Mouse (Mus musculus): ENCODE data around the gene Iglon5. TPM values are rescaled to one million over a fixed set of nuclear protein-coding genes. Genes with fewer than 3 reads are reported as not detected.

The Iglon5 gene
- total RNA-seq, 2 experiments from 2014 or later, result 27.3 to 28.1 TPM

GRCm38 (mm10) chr7:43470373-43470772 is 19.5 kb downstream of the Iglon5 start:
- DNase-seq (ENCODE audit: low spot score in 2 of 2), result no peak
- intact Hi-C loops (cut with DNase I), result no loop called here

- peak; percentile 69 to 76 for DNase-seq (ENCODE audit: low spot score in 2 of 2)
- intact Hi-C loops (cut with DNase I), result loop anchor here (10.0 kb wide), 2 partner anchors 119 to 181 kb away; no protein-coding TSS in a partner anchor
These were observed 23.7 kb downstream of the Iglon5 start for GRCm38 (mm10) chr7:43466099-43466694.

GRCm38 (mm10) chr7:43465344-43466098 is 24.4 kb downstream of the Iglon5 start:
- peak; percentile 64 to 73 for DNase-seq (ENCODE audit: low spot score in 2 of 2)
- intact Hi-C loops (cut with DNase I), result loop anchor here (10.0 kb wide), 2 partner anchors 119 to 181 kb away; no protein-coding TSS in a partner anchor

- no peak for DNase-seq (ENCODE audit: low spot score in 2 of 2)
- intact Hi-C loops (cut with DNase I), result loop anchor here (10.0 kb wide), 2 partner anchors 120 to 180 kb away; no protein-coding TSS in a partner anchor
These were observed 25.0 kb downstream of the Iglon5 start for GRCm38 (mm10) chr7:43464864-43465343.

GRCm38 (mm10) chr7:43463976-43464375 is 25.9 kb downstream of the Iglon5 start:
- intact Hi-C loops (cut with DNase I), result loop anchor here (10.0 kb wide), 2 partner anchors 121 to 179 kb away; no protein-coding TSS in a partner anchor
- no peak for DNase-seq (ENCODE audit: low spot score in 2 of 2)

- no peak for DNase-seq (ENCODE audit: low spot score in 2 of 2)
- intact Hi-C loops (cut with DNase I), result loop anchor here (10.0 kb wide), 2 partner anchors 122 to 178 kb away; no protein-coding TSS in a partner anchor
These were observed 27.0 kb downstream of the Iglon5 start, which contains the start of gene Vsig10l for GRCm38 (mm10) chr7:43462851-43463250. Vsig10l (plus strand) TSS chr7:43463151.

GRCm38 (mm10) chr7:43454371-43454770 is 35.5 kb downstream of the Iglon5 start:
- intact Hi-C loops (cut with DNase I), result no loop called here
- DNase-seq (ENCODE audit: low spot score in 2 of 2), result no peak

GRCm38 (mm10) chr7:43453599-43454355 is 36.1 kb downstream of the Iglon5 start:
- DNase-seq (ENCODE audit: low spot score in 2 of 2), result no peak
- intact Hi-C loops (cut with DNase I), result no loop called here

- DNase-seq (ENCODE audit: low spot score in 2 of 2), result no peak
- intact Hi-C loops (cut with DNase I), result no loop called here
These were observed 37.3 kb downstream of the Iglon5 start for GRCm38 (mm10) chr7:43452609-43453008.

- intact Hi-C loops (cut with DNase I), result no loop called here
- no peak for DNase-seq (ENCODE audit: low spot score in 2 of 2)
These were observed 38.1 kb downstream of the Iglon5 start for GRCm38 (mm10) chr7:43451726-43452125.

GRCm38 (mm10) chr7:43449811-43450210 is 40.1 kb downstream of the Iglon5 start:
- no peak for DNase-seq (ENCODE audit: low spot score in 2 of 2)
- intact Hi-C loops (cut with DNase I), result no loop called here

- DNase-seq (ENCODE audit: low spot score in 2 of 2), result no peak
- intact Hi-C loops (cut with DNase I), result no loop called here
These were observed 41.6 kb downstream of the Iglon5 start for GRCm38 (mm10) chr7:43448246-43448645.

- intact Hi-C loops (cut with DNase I), result no loop called here
These were observed 42.1 kb downstream of the Iglon5 start for GRCm38 (mm10) chr7:43447801-43448200.

GRCm38 (mm10) chr7:43443917-43444293 is 46.0 kb downstream of the Iglon5 start, which contains the start of the genes Etfb and Gm45233:
Etfb (plus strand) TSS chr7:43444083.
Gm45233 (plus strand) TSS chr7:43444128.
- peak; percentile 92 to 94 for DNase-seq (ENCODE audit: low spot score in 2 of 2)
- intact Hi-C loops (cut with DNase I), result no loop called here

More at GRCm38 (mm10) chr7:43447801-43448200, 42.1 kb downstream of the Iglon5 start:
- DNase-seq (ENCODE audit: low spot score in 2 of 2), result no peak

GRCm38 (mm10) chr7:43443126-43443916 is 46.6 kb downstream of the Iglon5 start:
- DNase-seq (ENCODE audit: low spot score in 2 of 2), result peak; percentile 63 to 77
- intact Hi-C loops (cut with DNase I), result no loop called here

GRCm38 (mm10) chr7:43442684-43443083 is 47.2 kb downstream of the Iglon5 start:
- intact Hi-C loops (cut with DNase I), result no loop called here
- no peak for DNase-seq (ENCODE audit: low spot score in 2 of 2)

- intact Hi-C loops (cut with DNase I), result no loop called here
These were observed 48.8 kb downstream of the Iglon5 start for GRCm38 (mm10) chr7:43441071-43441470.

GRCm38 (mm10) chr7:43440482-43440881 is 49.4 kb downstream of the Iglon5 start, which contains the start of gene Cldnd2:
Cldnd2 (plus strand) TSS chr7:43440782.
- DNase-seq (ENCODE audit: low spot score in 2 of 2), result no peak
- intact Hi-C loops (cut with DNase I), result no loop called here

More at GRCm38 (mm10) chr7:43441071-43441470, 48.8 kb downstream of the Iglon5 start:
- no peak for DNase-seq (ENCODE audit: low spot score in 2 of 2)

GRCm38 (mm10) chr7:43438611-43439010 is 51.3 kb downstream of the Iglon5 start:
- intact Hi-C loops (cut with DNase I), result no loop called here
- no peak for DNase-seq (ENCODE audit: low spot score in 2 of 2)

Measured in left cerebral cortex, postnatal 36 days (tissue).